Mouse (Mus musculus) gastrocnemius, postnatal 4 days (tissue): ENCODE results near the gene Fbxo34. TPM values are rescaled to one million over a fixed set of nuclear protein-coding genes. Genes with fewer than 3 reads are reported as not detected.
A peak's percentile ranks its signal among the peaks of the same experiment; 100 is the strongest.
"Not testable (repeated sequence)": the region's sequence is repeated elsewhere in the genome, so short reads cannot be mapped to it uniquely, and the experiment has no call there.

Experiments used
- DNase-seq, 2 experiments: peaks; one replicate each; pipeline ENCODE4 v3.0.0; 2021 to 2022; ENCODE audit warnings: low spot score in 2 of 2, mixed read lengths in 2 of 2
- long read RNA-seq, 2 experiments: library from polyadenylated mRNA; stranded (forward); transcript quantifications; one replicate each; pipeline ENCODE4 v2.0.0; 2021
- total RNA-seq, 2 experiments: library from RNA; stranded (reverse); gene quantifications; 2 replicates each; pipeline ENCODE4 v1.2.3; 2021

Gene Fbxo34
- total RNA-seq = 10 to 100 TPM; 19.6 to 20.5 TPM
- long read RNA-seq, experiment 1, transcript Fbxo34-205 (3 exons, 2,993 nt) = minor isoform, 8 of 32 reads
- long read RNA-seq, experiment 1, transcript Fbxo34-201 (2 exons, 2,937 nt) = major isoform, 11 of 32 reads
- long read RNA-seq, experiment 1, partial matches to known transcripts = 0 of 32 reads
- long read RNA-seq, experiment 1, other reads (novel, unspliced or antisense) = 8 of 32 reads
- long read RNA-seq, experiment 2, transcript Fbxo34-205 (3 exons, 2,993 nt) = major isoform, 11 of 28 reads
- long read RNA-seq, experiment 2, transcript Fbxo34-201 (2 exons, 2,937 nt) = minor isoform, 5 of 28 reads
- long read RNA-seq, experiment 2, partial matches to known transcripts = 0 of 28 reads
- long read RNA-seq, experiment 2, other reads (novel, unspliced or antisense) = 9 of 28 reads

DNA sequence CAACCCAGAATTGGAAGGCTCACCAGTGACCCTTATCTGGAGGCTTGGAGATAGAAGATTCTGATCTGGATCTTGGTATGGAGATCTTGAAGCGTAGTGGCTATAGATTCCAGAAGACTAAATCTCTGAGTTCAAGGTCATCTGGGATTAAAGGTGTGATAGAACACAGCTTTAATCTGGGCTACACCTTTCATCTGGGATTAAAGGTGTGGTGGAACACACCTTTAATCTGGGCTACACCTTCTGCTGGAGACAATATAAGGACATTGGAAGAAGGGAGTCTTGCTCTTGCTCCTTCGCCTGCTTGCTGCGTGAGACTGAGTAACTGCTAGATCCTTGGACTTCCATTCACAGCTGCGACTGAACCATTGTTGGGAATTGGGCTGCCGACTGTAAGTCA lies at the start of gene Fbxo34:
Fbxo34 (plus strand) TSS at position 301 of the 400 bp plus-strand sequence.
- DNase-seq = not testable (repeated sequence)

DNA sequence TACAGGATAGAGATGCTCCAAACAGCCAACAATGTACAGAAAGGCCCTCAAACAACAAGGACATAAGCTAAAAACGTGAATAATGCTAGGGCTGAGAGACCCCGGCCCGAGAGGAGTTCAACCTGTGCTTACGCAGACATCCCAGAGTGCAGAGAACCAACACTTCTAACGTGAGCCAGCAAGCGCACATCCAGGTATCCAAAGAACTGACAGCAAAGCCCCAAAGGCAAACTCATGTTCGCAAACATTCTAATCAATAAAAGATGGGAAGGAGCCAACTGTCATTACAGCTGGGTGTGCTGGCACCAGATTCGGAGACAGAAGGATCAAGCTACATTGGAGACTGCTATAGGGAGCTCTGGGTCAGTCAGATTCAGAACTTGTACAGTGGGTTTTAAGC lies 47.5 kb upstream of the Fbxo34 start:
- no peak for DNase-seq

DNA sequence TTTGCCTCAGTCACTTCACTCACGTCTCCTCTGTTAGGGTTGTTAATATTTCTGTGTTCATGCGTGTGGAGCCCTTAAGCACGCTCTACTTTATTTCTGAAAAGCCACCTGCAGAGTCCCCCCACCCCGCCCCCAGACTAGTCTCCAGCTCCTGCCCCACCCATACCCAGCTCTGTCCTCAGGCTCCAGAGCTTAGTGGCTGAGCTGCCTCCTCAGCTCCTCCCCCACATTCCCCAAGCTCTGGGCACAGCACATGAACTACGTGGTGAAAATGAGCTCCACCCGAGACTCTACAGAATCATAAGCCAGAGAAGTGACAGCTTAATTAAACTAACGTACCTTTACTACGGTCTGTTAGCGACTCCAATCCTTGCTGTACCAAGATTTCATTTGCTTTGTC lies 44.2 kb upstream of the Fbxo34 start:
- DNase-seq = no peak

DNA sequence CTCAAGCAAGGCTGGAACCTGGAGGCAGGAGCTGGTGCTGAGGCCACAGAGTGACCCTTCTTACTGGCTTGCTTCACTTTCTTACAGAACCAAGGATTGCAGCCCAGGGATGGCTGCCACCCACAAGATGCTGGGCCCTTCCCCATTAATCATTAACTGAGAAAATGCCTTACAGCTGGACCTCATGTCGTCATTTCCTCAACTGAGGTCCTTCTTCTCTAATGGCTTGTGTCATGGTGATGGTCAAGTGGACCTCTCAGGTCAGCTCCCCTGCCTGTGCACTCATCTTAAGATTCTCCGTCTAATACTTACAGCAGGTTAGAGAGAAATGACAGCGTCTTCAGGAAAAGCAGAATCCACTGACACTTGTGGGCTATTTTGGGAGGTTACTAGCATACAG lies 32.9 kb upstream of the Fbxo34 start:
- DNase-seq = no peak

DNA sequence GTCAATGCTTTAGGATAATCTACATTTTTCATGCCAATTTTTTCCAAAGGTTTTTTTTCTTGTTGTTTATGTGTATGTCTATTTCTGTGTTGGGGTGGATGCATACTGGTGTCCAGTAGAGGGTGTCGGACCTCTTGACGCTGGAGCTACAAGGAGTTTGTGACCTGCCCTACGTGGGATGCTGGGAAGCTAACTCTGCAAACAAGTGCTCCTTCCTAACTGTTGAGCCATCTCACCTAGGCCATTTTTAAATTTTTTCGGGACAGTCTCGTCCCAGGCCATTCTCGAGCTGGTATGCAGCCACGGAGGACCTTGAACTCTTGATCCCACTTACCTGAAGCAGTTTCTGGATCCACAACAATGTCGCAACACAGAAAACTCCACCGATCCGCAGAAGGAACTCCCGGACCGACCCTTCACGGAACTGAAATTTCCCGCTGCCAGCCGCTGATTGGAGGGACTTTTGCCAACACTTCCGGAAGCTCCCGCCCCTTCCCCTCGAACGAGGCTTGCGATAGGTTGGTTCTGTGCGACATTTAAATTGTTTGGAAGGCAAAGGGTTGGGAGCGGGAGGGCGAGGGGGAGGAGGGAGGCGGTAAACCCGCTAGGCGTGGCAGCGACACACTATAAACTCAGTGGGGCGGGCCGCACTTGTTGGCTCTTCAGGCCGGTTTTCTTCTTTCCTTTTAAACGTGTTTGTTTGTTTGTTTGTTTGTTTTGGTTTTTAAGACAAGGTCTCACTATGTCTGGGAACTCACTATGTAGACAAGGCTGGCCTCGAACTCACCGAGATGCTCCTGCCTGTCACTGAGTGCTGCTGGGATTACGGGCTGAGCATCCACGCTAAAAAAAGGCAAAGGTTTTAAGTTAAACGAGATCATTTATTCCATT lies 32.2 kb upstream of the Fbxo34 start, which contains the start of gene Dlgap5:
Dlgap5 (minus strand) TSS at position 633 of the 891 bp plus-strand sequence.
- DNase-seq = peak; percentile 80 to 90

DNA sequence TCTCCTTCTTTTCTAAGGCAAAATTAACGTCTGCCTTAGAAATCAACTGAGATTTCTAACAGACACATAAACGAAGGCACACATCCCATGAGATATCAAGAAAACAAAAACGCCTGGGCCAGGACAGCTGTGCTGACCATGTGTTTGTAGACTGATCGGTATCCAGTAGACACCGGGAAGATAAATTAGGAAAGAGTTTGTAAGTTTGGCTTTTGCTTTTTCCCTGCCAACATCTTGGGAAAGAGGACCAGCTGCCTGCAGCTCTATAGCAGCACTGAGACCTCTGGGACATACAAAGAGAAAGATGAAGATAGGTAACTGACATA lies 31.6 kb upstream of the Fbxo34 start:
- no peak for DNase-seq

DNA sequence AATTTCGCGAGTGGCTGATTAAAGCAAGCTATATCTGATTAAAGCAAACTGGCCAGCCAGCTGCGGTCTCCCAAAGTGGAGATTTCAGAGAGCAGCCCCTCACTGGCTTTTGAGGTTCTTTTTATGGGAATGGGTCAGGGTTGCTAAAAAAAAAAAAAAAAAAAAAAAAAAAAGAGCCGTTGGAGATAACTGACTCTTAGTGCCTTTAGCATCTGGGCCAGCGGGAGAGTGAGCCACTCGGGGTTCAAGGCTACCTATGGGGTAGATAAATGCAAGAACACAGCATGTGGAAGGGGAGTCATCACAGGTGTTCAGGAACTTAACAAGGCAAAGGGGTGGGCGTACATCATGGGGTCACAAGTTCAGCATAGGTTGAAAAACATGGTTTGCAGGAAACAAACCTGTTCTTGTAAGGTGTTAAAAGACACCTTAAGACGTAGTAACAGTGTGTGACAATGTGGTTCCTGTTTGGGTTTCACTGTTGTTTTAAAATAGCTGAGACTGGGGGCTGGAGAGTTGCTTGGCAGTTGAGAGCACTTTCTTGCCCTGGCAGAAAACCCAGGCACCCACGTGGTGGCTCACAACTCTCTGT lies 31.1 kb upstream of the Fbxo34 start:
- no peak for DNase-seq

DNA sequence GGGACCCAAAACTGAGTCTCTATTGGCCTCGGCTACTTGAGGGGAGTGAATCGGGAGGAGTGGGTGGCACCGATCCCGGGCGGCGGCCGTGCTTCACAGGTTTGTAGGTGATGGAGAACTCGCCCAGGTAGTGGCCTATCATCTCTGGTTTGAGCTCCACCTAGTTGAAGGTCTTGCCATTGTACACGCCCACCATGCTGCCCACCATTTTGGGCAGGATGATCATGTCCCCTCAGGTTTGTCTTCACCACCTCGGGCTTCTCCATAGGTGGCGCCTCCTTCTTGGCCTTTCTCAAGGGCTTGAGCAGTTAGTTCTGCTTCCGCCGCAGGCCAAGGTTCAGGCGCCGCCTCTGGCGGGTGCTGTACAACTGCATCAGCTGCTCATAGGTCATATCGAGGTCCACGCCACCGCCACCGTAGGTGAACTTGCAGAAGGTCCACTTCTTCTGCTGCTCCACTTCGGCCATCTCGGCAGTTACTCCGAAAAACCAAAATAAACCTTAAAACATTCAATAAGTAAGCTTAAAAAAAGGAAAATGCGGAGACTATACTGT lies 30.4 kb upstream of the Fbxo34 start:
- DNase-seq = no peak

DNA sequence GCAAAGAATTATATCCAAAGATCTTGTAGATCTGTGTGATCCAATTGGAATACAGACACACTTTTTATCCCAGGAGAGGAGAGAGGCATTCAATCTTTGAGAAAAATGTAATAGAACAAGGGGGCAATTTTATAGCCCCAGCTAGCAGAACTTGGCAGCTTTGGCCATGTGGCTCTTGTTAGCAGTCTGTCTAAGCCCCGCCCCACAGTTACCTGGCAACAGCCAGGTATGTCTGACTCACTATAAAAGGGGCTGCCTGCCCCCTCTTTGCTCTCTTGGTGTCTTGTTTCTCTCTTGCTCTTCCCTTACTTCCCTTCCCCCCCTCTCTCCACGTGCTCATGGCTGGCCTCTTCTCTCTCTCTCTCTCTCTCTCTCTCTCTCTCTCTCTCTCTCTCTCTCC lies 28.6 kb upstream of the Fbxo34 start:
- DNase-seq = no peak

DNA sequence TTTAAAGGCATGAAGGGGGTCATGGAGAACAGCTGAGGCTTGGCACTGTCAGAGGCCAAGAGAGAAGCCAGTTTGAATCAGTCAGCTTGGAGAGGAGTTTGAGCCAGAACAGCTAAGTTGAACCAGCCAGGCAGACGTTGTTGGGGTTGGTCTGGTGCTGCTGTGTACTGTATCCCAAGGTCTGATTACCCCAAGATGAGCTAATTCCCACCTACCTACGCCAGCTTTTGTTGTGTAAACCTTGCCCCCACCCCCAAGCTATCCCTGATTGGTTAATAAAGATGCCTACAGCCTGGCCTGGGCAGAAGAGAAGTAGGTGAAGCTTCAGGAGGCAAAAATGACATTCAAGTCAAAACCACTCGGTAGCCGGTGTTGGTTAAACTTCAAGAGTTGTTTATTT lies 27.8 kb upstream of the Fbxo34 start:
- DNase-seq = no peak

DNA sequence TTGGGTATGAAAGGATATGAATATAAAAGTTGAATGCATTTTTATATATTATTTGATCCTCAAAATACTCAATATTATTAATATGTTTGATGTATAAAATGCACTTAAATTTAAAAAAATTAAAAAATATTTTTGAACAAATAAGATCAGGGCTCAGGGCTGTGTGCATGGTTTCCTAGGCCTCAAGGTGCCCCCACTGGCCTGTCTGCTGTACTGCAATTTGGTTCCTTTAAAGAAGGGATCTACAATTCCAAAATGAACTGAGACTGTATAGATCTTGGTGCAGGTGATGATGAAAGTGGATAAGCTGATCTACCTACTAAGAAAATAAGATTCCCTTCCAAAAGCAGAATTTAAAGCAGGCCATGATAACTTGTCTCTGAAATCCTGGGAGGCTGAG lies 17.2 kb upstream of the Fbxo34 start:
- DNase-seq = no peak

DNA sequence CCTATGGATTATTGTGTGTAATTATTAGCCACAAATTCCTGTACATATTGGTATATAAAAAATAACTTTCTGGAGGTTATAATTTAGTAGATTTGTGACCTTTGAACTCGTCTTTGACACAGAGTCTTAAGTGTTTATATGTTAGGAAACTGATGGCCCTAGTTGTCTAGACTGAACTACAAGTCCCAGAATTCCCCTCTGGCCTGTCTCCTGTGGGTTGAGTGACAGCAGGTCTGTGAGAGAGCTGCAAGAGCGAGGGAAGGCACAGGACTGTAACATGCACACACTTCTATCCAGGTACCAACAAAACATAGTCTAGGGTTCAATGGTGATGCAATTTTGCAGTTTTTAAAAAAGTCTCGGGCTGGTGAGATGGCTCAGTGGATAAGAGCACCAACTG lies 11.3 kb upstream of the Fbxo34 start:
- DNase-seq = no peak

DNA sequence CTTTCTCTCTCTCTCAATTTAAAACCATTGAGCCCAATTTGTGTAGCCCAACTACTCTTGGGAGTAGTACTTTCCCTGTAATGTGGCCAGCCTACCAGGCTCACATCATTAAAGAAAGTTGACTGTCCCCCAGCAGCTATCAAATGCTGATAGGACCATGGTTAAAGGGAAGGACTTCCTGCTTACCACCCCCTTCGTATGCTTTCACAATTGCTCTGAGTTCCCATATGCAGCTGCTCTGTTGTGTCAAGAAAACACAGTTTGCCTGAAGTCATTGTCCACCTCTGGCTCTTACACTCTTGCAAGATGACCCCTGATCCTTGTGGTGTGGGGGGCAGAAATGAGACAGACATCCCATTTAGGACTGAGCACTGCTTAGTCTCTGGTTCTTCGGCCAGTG lies 5.3 kb upstream of the Fbxo34 start:
- DNase-seq = no peak

DNA sequence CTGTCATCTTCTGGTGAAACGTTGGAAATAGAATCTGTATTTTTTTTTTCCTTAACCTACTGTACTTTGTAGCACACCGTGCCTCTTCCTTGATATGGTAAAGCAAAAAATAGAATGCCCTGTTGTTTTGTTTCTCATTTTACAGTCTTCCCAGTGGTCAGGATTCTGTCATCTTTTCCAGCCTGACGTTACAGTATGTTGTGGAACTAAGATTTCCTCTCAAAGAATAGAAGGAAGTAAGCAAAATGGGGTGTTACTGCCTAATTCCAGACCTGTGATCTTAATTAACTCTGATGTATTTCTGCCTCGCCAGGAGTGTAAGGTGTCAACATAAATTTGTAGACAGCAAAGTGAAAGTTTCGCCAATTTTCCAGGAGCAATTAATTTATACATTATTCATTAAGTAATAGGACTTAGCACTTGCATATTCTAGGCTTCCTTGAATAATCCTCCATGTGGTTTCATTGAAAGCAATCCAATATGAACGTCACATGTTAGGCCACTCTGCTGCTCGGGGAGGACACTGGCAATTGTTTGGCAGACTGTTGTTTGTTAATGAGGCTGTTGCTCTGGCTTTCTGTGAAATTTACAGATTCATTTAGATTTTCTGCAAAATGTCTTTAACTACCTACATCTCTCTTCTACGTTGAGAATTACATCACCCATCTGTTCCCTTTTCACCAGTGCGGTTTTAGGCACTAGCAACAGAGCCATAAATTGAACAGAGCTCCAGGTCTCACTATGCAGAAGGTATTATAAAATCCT lies 4.7 kb upstream of the Fbxo34 start:
- DNase-seq = no peak

DNA sequence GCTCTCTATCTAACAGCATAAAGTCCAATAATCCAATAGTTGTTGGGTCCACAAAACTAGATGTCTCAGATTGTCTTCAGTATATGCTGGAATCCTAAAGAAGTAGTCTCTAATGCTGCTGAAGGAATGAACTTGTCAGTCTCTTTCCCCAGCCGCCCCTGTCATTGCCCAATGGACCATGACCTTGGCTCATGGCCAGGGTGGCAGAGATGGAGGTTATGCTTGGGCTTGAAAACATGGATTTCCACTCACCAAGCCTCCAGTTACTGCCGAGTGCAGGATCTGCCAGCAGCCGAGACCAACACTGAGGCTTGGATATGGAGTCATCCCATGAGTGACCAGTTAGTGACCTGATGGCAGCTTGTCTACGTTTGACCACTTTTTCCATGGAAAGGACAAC lies 9.3 kb downstream of the Fbxo34 start:
- DNase-seq = no peak

DNA sequence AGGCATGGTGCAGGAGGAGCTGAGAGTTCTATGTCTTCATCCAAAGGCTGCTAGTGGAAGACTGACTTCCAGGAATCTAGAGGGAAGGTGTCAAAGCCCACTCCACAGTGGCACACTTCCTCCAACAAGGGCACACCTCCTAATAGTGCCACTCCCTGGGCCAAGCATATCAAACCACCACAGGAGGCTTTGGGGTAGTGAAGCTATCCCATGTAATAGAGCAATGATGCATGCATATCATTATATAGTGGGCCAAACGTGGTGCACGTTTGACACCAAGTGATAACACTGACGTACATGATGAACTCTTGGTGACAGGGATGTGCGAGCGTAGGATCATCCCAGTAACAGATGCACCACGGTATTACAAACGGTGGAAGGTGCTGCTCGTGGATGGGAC lies 11.8 kb downstream of the Fbxo34 start:
- no peak for DNase-seq

DNA sequence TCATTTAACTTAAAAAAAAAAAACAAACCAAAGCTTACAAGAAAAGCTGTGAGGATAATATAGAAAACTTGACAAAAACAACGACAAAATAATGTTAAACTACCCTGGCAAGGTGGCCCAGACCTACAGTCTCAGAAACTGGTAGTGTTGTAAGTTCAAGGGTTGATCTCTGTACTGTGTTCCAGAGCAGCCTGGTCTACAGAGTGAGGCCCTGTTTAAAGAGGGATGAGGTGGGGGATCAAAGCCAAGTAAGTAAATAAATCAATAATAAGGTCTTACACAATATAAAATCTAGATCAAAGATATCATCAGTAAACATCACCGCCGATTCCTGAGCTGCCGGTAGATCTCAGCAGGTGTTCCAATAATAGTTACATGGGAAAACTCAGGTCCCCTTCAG lies 12.2 kb downstream of the Fbxo34 start:
- DNase-seq = no peak

DNA sequence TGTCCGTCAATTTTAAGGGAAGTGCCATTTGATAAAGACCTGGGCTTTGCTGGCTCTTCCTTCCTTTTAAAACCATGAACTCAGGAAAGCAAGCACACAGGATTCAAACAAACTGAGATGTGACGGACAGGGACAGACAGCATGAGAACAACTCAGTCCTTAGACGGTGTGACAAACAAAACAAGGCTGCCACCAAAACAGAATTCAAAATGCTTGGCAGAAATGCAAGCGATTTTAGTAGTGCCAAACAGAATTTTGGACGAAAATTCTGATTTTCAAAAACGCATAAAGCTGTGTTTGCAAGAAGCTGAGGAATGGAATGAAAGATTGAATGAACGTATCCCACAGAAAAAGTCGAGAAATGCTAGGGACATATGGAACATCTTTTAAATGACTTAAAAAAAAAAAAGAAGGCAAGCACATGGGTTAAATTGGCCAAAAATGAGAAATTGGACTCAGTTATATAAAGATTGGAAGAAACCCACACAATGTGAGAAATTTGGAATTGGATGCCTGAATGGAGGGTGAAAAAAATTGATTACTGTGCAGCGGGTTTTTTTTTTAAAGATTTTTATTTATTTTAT lies 12.7 kb downstream of the Fbxo34 start:
- no peak for DNase-seq

DNA sequence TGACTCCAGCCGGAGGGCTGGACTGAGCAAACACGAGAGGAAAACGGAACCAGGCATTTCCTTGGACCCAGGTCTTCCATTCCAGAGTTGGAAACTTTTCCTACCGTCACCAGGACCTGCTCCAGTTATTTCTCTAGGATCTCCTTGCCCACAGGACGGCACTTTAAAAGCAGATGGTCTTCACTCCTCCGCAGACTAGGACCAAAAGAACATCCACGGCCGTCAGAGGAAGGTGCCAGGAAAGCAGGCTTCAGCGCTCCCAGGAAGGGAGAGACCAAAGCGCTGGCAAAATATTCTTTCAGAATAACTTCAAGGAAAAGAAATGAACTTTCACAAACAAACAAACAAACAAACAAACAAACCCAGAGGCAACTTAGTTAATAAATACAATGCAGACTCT lies 14.2 kb downstream of the Fbxo34 start:
- no peak for DNase-seq

DNA sequence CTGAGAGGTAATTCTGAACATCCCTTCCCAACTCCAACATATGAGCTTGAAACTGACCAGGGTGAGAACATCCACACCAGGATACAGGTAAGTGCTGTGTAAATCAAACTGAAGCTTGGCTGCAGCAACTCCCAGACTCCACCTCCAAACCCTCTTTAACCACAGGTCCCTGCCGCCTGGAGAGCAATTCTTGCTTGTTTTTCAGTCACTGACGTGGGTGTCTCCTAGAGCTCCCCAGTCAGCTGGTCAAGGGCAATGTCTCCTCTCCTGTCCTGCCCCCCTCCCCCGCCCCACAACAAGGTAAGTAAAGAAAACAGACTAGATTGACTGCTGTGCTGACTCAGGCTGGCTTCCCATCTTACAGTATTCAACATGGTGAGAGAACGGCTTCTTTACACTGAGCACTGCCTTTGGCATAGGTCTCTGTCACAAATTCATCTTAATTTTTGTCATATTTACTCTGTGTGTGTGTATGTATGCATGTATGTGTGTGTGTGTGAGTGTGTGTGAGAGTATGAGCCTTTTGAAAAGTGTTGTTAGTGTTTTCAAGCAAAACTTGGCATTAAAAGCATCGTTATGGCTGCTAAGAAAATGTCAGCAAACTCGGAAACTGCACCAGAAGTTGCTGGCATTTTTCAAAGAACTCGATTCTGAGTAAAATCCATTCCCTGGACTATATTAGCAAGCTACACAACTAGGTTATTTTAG lies 15.4 kb downstream of the Fbxo34 start:
- DNase-seq = no peak
